Mouse (Mus musculus) liver, embryonic 16.5 days (tissue): Measurements from ENCODE around the gene D6Ertd527e. TPM values are rescaled to one million over a fixed set of nuclear protein-coding genes. Genes with fewer than 3 reads are reported as not detected.
A peak's percentile ranks its signal among the peaks of the same experiment; 100 is the strongest.

Experiments
- ATAC-seq: fragments of 200-750 bp; cut with Nextera tagmentation; 2 replicates; pipeline ENCODE4 v1.8.0; 2017; ENCODE audit warnings: low read depth, mild to moderate bottlenecking, moderate number of reproducible peaks, moderate library complexity
- H3K27ac ChIP-seq: fragments of 300-500 bp; sonication (generic); 2 replicates; pipeline ENCODE4 v1.5.1; 2014; ENCODE audit warnings: mild to moderate bottlenecking, low read length
- H3K27me3 ChIP-seq: fragments of 300-500 bp; sonication (generic); 2 replicates; pipeline ENCODE4 v1.6.1; 2014; ENCODE audit warnings: low read depth, low read length, mixed read lengths; ENCODE audit not compliant: control insufficient read depth, insufficient read depth
- H3K36me3 ChIP-seq: fragments of 300-500 bp; sonication (generic); 2 replicates; pipeline ENCODE4 v1.6.1; 2014; ENCODE audit warnings: mild to moderate bottlenecking; ENCODE audit not compliant: control insufficient read depth, insufficient read depth
- H3K4me1 ChIP-seq: fragments of 300-500 bp; sonication (generic); 2 replicates; pipeline ENCODE4 v1.6.1; 2014; ENCODE audit warnings: low read depth, low read length, mixed read lengths; ENCODE audit not compliant: control insufficient read depth
- H3K4me2 ChIP-seq: fragments of 300-500 bp; sonication (generic); 2 replicates; pipeline ENCODE4 v1.6.1; 2014; ENCODE audit warnings: low read depth, low read length, mixed read lengths
- H3K4me3 ChIP-seq: fragments of 300-500 bp; sonication (generic); 2 replicates; pipeline ENCODE4 v1.5.1; 2014; ENCODE audit warnings: low read depth, mild to moderate bottlenecking, low read length
- H3K9ac ChIP-seq: fragments of 300-500 bp; sonication (generic); 2 replicates; pipeline ENCODE4 v1.6.1; 2014; ENCODE audit warnings: low read depth, low read length
- H3K9me3 ChIP-seq: fragments of 300-500 bp; sonication (generic); replicated peaks from 2 replicates; pipeline ENCODE4 v1.6.1; 2016; ENCODE audit warnings: low read length; ENCODE audit not compliant: control insufficient read depth
- WGBS: fragments of 180-500 bp; shearing (Covaris S2); extraction: QIAGEN DNeasy Blood & Tissue Kit; methylation state at CpG from one replicate; pipeline ENCODE4 v1.1.7; 2014; ENCODE audit not compliant: insufficient replicate concordance; 5-methylcytosine and 5-hydroxymethylcytosine counted together
- polyA plus RNA-seq: library from polyadenylated mRNA; unstranded; fragments of >200 nt; fragmentation: Nextera tagmentation; extraction: Ambion mirVana; gene quantifications from 2 replicates; pipeline ENCODE4 v1.2.1, GENCODE M21; 2015

The D6Ertd527e gene
- polyA plus RNA-seq, 1 experiment from 2014 or later, result not detected

GRCm38 (mm10) chr6:87101281-87101954, 3.1 kb upstream of the D6Ertd527e start:
- H3K9me3 ChIP-seq, result no peaks in the 10 kb centered on the region
- H3K4me2 ChIP-seq, result peak overlapping the region; percentile 51
- no peaks in the 10 kb centered on the region for H3K27me3 ChIP-seq
- H3K4me3 ChIP-seq, result peak overlapping the region; percentile 7; the same call in 1 of the 2 replicates
- ATAC-seq, result no peak
- no peak overlapping the region for H3K27ac ChIP-seq
- no peak overlapping the region for H3K9ac ChIP-seq
- H3K36me3 ChIP-seq, result no peaks in the 10 kb centered on the region
- peaks cover 3% of the 10 kb centered on the region; the same call in 1 of the 2 replicates for H3K4me1 ChIP-seq
- WGBS, result 8% methylated on average over 12 of the region's 12 CpGs

- Histone ChIP-seq H3K36me3 (no peaks in the 10 kb centered on the region), H3K4me2 (no peak overlapping the region), H3K4me1 (peaks cover 3% of the 10 kb centered on the region; the same call in 1 of the 2 replicates), H3K27ac (no peak overlapping the region), H3K27me3 (no peaks in the 10 kb centered on the region), H3K9me3 (no peaks in the 10 kb centered on the region), H3K4me3 (no peak overlapping the region), H3K9ac (no peak overlapping the region)
- ATAC-seq, result no peak
- WGBS, result 16% methylated on average over 4 of the region's 4 CpGs
Measured at GRCm38 (mm10) chr6:87101955-87102353, 2.6 kb upstream of the D6Ertd527e start.

DNA sequence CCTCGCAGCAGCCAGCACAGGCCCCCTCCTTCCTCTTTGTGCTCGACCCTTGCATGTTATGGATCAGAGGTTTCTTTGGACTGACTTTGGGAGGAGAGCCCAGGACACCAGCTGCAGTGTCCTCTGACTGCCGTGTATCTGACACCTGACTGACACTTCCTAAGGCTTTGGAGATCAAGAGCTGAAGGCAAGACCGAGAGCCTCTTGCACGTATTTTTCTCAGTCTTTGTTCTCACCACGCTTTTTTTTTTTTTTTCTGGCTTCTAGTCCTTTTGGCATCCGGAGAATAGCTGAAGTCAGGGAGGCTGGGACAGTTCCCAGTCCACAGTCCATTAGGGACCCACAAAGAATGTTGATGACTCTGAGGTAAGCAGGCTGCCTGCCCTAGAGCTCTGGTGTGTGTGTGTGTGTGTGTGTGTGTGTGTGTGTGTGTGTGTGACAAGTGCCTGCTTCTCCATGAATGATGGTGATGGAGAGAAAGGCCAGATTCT, 2.1 kb upstream of the D6Ertd527e start:
- ATAC-seq, result no peak
- H3K36me3 ChIP-seq, result no peaks in the 10 kb centered on the region
- H3K27me3 ChIP-seq, result no peaks in the 10 kb centered on the region
- no peak overlapping the region for H3K27ac ChIP-seq
- H3K4me3 ChIP-seq, result no peak overlapping the region
- H3K4me1 ChIP-seq, result peaks cover 3% of the 10 kb centered on the region; the same call in 1 of the 2 replicates
- H3K9me3 ChIP-seq, result no peaks in the 10 kb centered on the region
- H3K9ac ChIP-seq, result no peak overlapping the region
- 38% methylated on average over 7 of the region's 7 CpGs for whole genome bisulfite sequencing
- no peak overlapping the region for H3K4me2 ChIP-seq

GRCm38 (mm10) chr6:87103314-87103713, 1.2 kb upstream of the D6Ertd527e start:
- ATAC-seq, result no peak
- no peak overlapping the region for H3K4me3 ChIP-seq
- 78% methylated on average over 1 of the region's 1 CpGs for WGBS
- H3K36me3 ChIP-seq, result no peaks in the 10 kb centered on the region
- no peak overlapping the region for H3K9ac ChIP-seq
- no peak overlapping the region for H3K27ac ChIP-seq
- H3K27me3 ChIP-seq, result no peaks in the 10 kb centered on the region
- no peak overlapping the region for H3K4me2 ChIP-seq
- no peaks in the 10 kb centered on the region for H3K9me3 ChIP-seq
- peaks cover 3% of the 10 kb centered on the region; the same call in 1 of the 2 replicates for H3K4me1 ChIP-seq

- Histone ChIP-seq H3K4me2 (no peak overlapping the region), H3K27me3 (no peaks in the 10 kb centered on the region), H3K36me3 (no peaks in the 10 kb centered on the region), H3K9ac (no peak overlapping the region), H3K4me3 (no peak overlapping the region), H3K27ac (no peak overlapping the region), H3K9me3 (no peaks in the 10 kb centered on the region), H3K4me1 (no peaks in the 10 kb centered on the region)
- no peak for ATAC-seq
- 56% methylated on average over 1 of the region's 1 CpGs for WGBS
Measured at GRCm38 (mm10) chr6:87111493-87111892, 6.9 kb downstream of the D6Ertd527e start.

- no peaks in the 10 kb centered on the region for H3K9me3 ChIP-seq
- 65% methylated on average over 6 of the region's 6 CpGs for WGBS
- H3K4me3 ChIP-seq, result no peak overlapping the region
- H3K4me1 ChIP-seq, result no peaks in the 10 kb centered on the region
- no peak overlapping the region for H3K4me2 ChIP-seq
- ATAC-seq, result no peak
- no peaks in the 10 kb centered on the region for H3K36me3 ChIP-seq
- no peaks in the 10 kb centered on the region for H3K27me3 ChIP-seq
- H3K27ac ChIP-seq, result no peak overlapping the region
- no peak overlapping the region for H3K9ac ChIP-seq
Measured at GRCm38 (mm10) chr6:87112125-87112524, 7.6 kb downstream of the D6Ertd527e start.

DNA sequence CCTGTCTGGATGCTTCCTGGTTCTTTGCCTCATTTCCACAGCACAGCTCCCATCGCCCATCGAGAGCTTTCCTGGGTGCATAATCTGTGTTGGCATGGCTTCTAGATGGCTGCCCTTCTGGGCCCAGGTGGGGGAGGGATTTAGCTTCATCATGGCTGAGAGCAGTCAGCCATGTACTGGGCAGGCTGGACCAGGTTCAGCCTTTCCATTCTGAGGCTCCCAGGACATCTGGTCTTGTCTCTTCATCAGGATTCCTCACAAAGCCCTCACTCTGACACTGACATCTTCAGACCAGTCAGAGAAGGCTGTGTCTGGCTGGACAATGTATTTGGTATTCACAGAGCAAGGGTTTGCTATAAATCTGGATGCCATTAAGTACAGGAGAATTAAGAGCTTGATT, 11.4 kb downstream of the D6Ertd527e start:
- H3K4me2 ChIP-seq, result no peak overlapping the region
- H3K27ac ChIP-seq, result no peak overlapping the region
- H3K4me1 ChIP-seq, result peaks cover 4% of the 10 kb centered on the region
- no peak for ATAC-seq
- H3K4me3 ChIP-seq, result no peak overlapping the region
- no peaks in the 10 kb centered on the region for H3K36me3 ChIP-seq
- no peak overlapping the region for H3K9ac ChIP-seq
- no peaks in the 10 kb centered on the region for H3K9me3 ChIP-seq
- no peaks in the 10 kb centered on the region for H3K27me3 ChIP-seq
- 63% methylated on average over 2 of the region's 2 CpGs for WGBS

DNA sequence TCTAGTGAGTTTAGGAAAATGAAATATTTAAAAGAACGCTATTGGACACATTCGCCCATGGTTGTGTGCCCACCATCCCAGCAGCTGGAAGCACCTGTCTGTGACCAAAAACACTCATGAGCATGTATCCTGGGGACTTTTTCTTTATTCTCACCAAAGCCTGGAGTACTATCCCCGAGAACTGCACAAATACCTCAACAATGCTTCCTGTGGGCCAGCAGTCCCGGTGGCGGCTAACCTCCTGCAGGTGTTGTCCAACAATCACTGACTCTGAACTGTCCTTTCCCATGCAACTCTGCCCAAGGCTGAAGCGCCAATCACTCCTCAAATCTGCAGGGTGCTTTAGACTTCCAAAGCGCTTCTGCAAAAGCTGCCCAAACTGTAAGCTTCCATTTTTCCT, 12.1 kb downstream of the D6Ertd527e start:
- WGBS, result 69% methylated on average over 7 of the region's 7 CpGs
- peaks cover 4% of the 10 kb centered on the region for H3K4me1 ChIP-seq
- H3K9me3 ChIP-seq, result no peaks in the 10 kb centered on the region
- no peaks in the 10 kb centered on the region for H3K36me3 ChIP-seq
- H3K9ac ChIP-seq, result no peak overlapping the region
- no peak overlapping the region for H3K4me2 ChIP-seq
- no peak overlapping the region for H3K27ac ChIP-seq
- no peak overlapping the region for H3K4me3 ChIP-seq
- H3K27me3 ChIP-seq, result no peaks in the 10 kb centered on the region
- no peak for ATAC-seq

DNA sequence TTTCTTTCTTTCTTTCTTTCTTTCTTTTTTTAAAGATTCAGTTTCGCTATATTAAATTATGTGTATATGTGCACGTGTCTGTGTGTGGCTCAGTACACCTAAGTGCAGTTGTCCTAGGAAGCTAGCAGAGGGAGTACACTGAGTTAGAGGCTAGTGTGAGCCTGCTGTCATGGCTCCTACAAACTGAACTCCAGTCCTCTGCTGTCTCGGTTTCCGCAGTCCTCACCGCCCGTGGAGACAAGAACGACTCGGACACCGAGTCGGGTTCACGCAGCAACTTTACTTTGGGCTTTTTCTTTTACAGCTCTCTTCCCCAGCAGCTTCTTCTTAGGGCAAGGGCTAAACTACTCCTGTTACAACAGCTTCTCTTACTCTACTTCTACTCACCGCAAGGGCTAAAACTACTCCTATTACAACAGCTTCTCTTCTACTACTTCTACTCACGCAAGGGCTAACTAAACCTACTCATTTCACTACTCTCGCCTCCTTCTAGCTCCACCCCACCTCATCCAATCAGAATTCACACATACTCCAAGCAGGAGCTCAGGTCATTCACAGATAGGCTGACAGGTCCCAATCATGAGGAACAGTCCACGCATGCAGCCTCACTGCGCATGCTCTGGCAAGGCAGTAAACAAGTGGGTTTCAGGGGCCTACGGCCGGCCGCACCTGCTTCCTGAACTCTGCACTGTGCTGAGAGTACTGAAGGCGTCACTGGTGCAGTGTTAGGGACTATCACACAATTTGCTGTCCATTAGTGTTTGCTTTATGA, 14.7 kb downstream of the D6Ertd527e start:
- no peaks in the 10 kb centered on the region for H3K9me3 ChIP-seq
- 62% methylated on average over 20 of the region's 20 CpGs for WGBS
- H3K27me3 ChIP-seq, result no peaks in the 10 kb centered on the region
- 0 out of 2 replicates have a peak overlapping the region, but pooled peaks have one; percentile 0 for H3K27ac ChIP-seq
- no peak overlapping the region for H3K9ac ChIP-seq
- no peak overlapping the region for H3K4me3 ChIP-seq
- H3K36me3 ChIP-seq, result no peaks in the 10 kb centered on the region
- peaks cover 4% of the 10 kb centered on the region for H3K4me1 ChIP-seq
- ATAC-seq, result peak; percentile 80
- H3K4me2 ChIP-seq, result no peak overlapping the region; the same call in 1 of the 2 replicates
